Mouse (Mus musculus): Measurements from ENCODE around the gene Gm28510.
"Not testable (repeated sequence)": the region's sequence is repeated elsewhere in the genome, so short reads cannot be mapped to it uniquely, and the experiment has no call there.

- not testable (repeated sequence) for TF ChIP-seq CTCF, POLR2A (IDR thresholded peaks at IDR 0.05; ENCODE audit: extremely low read depth, insufficient read depth, low read length)
Observed at GRCm38 (mm10) chrY:10412437-10412836, at the start of gene Gm28510.

Data from cortical plate, adult 2 months (tissue).